Mouse (Mus musculus) heart, postnatal 0 days (tissue): ENCODE measurements at regions not wholly inside any gene's neighbourhood (a gene's known extent, or its start where the extent isn't known, plus 50 kb on each side); places are given as distances from the start of the nearest gene placed in this dataset.

ENCODE experiments used
- ATAC-seq: fragments of 200-750 bp; cut with Nextera tagmentation; 2 replicates; pipeline ENCODE4 v1.8.0; 2017; ENCODE audit warnings: low read depth, moderate number of reproducible peaks, moderate library complexity; ENCODE audit not compliant: insufficient read depth
- DNase-seq: peaks from one replicate; pipeline ENCODE4 v3.0.0-alpha.2; 2016; ENCODE audit warnings: low spot score
- H3K27ac ChIP-seq: fragments of 300-500 bp; sonication (generic); 2 replicates; pipeline ENCODE4 v1.5.1; 2014; ENCODE audit warnings: low read depth, mild to moderate bottlenecking
- H3K27me3 ChIP-seq: fragments of 300-500 bp; sonication (generic); 2 replicates; pipeline ENCODE4 v1.6.1; 2014; ENCODE audit warnings: low read length, mixed read lengths; ENCODE audit not compliant: control insufficient read depth, insufficient read depth
- H3K36me3 ChIP-seq: fragments of 300-500 bp; sonication (generic); replicated peaks from 2 replicates; pipeline ENCODE4 v1.6.1; 2014; ENCODE audit warnings: low read length, mixed read lengths; ENCODE audit not compliant: control insufficient read depth, insufficient read depth
- H3K4me1 ChIP-seq: fragments of 300-500 bp; sonication (generic); 2 replicates; pipeline ENCODE4 v1.6.1; 2014; ENCODE audit warnings: antibody characterized with exemption; ENCODE audit not compliant: control insufficient read depth, insufficient read depth
- H3K4me2 ChIP-seq: fragments of 300-500 bp; sonication (generic); 2 replicates; pipeline ENCODE4 v1.6.1; 2014; ENCODE audit warnings: low read depth, mild to moderate bottlenecking, low read length, moderate library complexity
- H3K4me3 ChIP-seq: fragments of 300-500 bp; sonication (generic); 2 replicates; pipeline ENCODE4 v1.5.1; 2014; ENCODE audit warnings: low read depth, low read length
- H3K9ac ChIP-seq: fragments of 300-500 bp; sonication (generic); replicated peaks from 2 replicates; pipeline ENCODE4 v1.6.1; 2014; ENCODE audit warnings: low read depth, low read length, mixed read lengths
- H3K9me3 ChIP-seq: fragments of 300-500 bp; sonication (generic); replicated peaks from 2 replicates; pipeline ENCODE4 v1.6.1; 2016; ENCODE audit warnings: low read length; ENCODE audit not compliant: control insufficient read depth
- CTCF ChIP-seq: IDR thresholded peaks from 2 replicates; pipeline ENCODE4 v1.5.1; 2016; ENCODE audit warnings: antibody characterized with exemption, control low read depth, low read depth
- EP300 ChIP-seq: IDR thresholded peaks from 2 replicates; pipeline ENCODE4 v1.6.1; 2016; ENCODE audit warnings: antibody characterized with exemption, low read depth
- WGBS: fragments of 180-500 bp; shearing (Covaris S2); extraction: QIAGEN DNeasy Blood & Tissue Kit; methylation state at CpG from one replicate; pipeline ENCODE4 v1.1.7; 2014; 5-methylcytosine and 5-hydroxymethylcytosine counted together

GRCm38 (mm10) chr1:189072516-189072915, 64.9 kb upstream of the Kctd3 start:
- DNase-seq, result no peak
- no peak overlapping the region for H3K4me2 ChIP-seq
- no peaks in the 10 kb centered on the region for H3K27me3 ChIP-seq
- peaks cover 10% of the 10 kb centered on the region for H3K4me1 ChIP-seq
- TF ChIP-seq EP300, result no peak
- no peak for TF ChIP-seq CTCF
- ATAC-seq, result no peak
- H3K9ac ChIP-seq, result no peak overlapping the region
- no peaks in the 10 kb centered on the region for H3K9me3 ChIP-seq
- no peak overlapping the region for H3K27ac ChIP-seq
- WGBS, result 75% methylated on average over 2 of the region's 2 CpGs
- no peak overlapping the region for H3K4me3 ChIP-seq
- H3K36me3 ChIP-seq, result no peaks in the 10 kb centered on the region

- no peak overlapping the region for H3K9ac ChIP-seq
- DNase-seq (peak; percentile 13), ATAC-seq (peak; percentile 68; the same call in 1 of the 2 replicates)
- H3K9me3 ChIP-seq, result no peaks in the 10 kb centered on the region
- H3K4me1 ChIP-seq, result peaks cover 7% of the 10 kb centered on the region
- 35% methylated on average over 3 of the region's 3 CpGs for WGBS
- no peaks in the 10 kb centered on the region for H3K27me3 ChIP-seq
- 0 out of 2 replicates have a peak overlapping the region, but pooled peaks have one; percentile 6 for H3K27ac ChIP-seq
- TF ChIP-seq EP300, result no peak
- TF ChIP-seq CTCF, result no peak
- H3K4me2 ChIP-seq, result no peak overlapping the region
- no peaks in the 10 kb centered on the region for H3K36me3 ChIP-seq
- H3K4me3 ChIP-seq, result no peak overlapping the region
Measured at GRCm38 (mm10) chr1:189068204-189068603, 60.6 kb upstream of the Kctd3 start.

DNA sequence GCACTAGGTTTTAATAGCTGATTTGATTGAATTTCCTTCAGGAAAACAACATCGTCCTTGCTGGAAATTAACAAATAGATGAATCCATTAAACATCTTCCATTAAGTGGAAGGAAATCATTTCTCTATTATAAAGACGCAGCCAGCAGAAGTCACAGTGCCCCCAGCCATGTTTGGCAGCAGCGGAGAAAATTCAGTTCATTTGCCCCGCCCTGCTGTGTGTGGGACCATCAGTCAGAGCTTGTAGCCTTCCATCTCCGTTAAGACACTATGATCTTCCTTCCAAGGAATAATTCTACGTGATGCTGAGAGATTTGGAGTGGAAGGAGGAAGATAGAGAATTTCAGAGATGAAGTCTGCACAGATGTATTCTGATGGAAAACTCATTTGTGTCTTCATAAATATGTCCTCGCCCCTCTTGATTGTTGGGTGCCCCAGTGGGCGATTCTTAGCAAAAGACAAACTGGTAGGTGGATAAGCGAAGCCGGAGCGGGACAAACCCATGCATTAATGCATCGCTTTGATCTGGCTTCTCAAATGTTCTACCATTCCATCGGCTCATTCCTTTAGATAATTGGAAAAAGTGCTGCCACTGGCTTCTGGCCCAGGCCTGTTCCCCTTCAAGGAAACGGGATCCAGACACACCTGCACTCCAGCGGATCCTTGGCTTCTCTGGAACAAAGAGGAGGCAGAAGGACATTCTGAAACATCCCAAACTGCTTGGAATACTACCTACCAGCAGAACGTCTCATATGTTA, 59.7 kb upstream of the Kctd3 start:
- Histone ChIP-seq H3K9me3 (no peaks in the 10 kb centered on the region), H3K36me3 (no peaks in the 10 kb centered on the region), H3K4me3 (no peak overlapping the region), H3K4me1 (peaks cover 7% of the 10 kb centered on the region), H3K4me2 (no peak overlapping the region), H3K27me3 (no peaks in the 10 kb centered on the region), H3K27ac (no peak overlapping the region), H3K9ac (no peak overlapping the region)
- DNase-seq (no peak), ATAC-seq (no peak)
- WGBS, result 75% methylated on average over 16 of the region's 16 CpGs
- TF ChIP-seq CTCF, result no peak
- no peak for TF ChIP-seq EP300

- no peaks in the 10 kb centered on the region for H3K27me3 ChIP-seq
- H3K9me3 ChIP-seq, result no peaks in the 10 kb centered on the region
- TF ChIP-seq EP300, result no peak
- TF ChIP-seq CTCF, result no peak
- H3K4me1 ChIP-seq, result peaks cover 7% of the 10 kb centered on the region
- H3K4me3 ChIP-seq, result no peak overlapping the region
- no peaks in the 10 kb centered on the region for H3K36me3 ChIP-seq
- no peak overlapping the region for H3K27ac ChIP-seq
- H3K9ac ChIP-seq, result no peak overlapping the region
- WGBS, result 48% methylated on average over 6 of the region's 7 CpGs
- DNase-seq (no peak), ATAC-seq (no peak)
- H3K4me2 ChIP-seq, result no peak overlapping the region
Measured at GRCm38 (mm10) chr1:189066446-189067151, 59.0 kb upstream of the Kctd3 start.

- no peaks in the 10 kb centered on the region for H3K36me3 ChIP-seq
- H3K27ac ChIP-seq, result no peak overlapping the region
- no peak overlapping the region for H3K9ac ChIP-seq
- no peaks in the 10 kb centered on the region for H3K9me3 ChIP-seq
- no peaks in the 10 kb centered on the region for H3K27me3 ChIP-seq
- H3K4me3 ChIP-seq, result no peak overlapping the region
- ATAC-seq, result no peak
- WGBS, result 65% methylated on average over 5 of the region's 5 CpGs
- DNase-seq, result no peak
- H3K4me2 ChIP-seq, result no peak overlapping the region
- peaks cover 7% of the 10 kb centered on the region for H3K4me1 ChIP-seq
- TF ChIP-seq EP300 (no peak), CTCF (no peak)
Measured at GRCm38 (mm10) chr1:189065152-189065910, 57.7 kb upstream of the Kctd3 start.
